Mouse (Mus musculus) layer of hippocampus, adult 9-11 months (tissue): ENCODE data around the gene Slbp.

Source experiments
- DNase-seq: peaks from one replicate; pipeline ENCODE4 v3.0.0; 2022

Gene Slbp

GRCm38 (mm10) chr5:33651921-33652782, at the start of gene Slbp:
Gene Slbp, minus strand, starts transcription at chr5:33652574.
- peak; percentile 97 for DNase-seq

GRCm38 (mm10) chr5:33701832-33702231, 49.5 kb upstream of the Slbp start:
- DNase-seq, result no peak

- no peak for DNase-seq
Measured at GRCm38 (mm10) chr5:33700010-33700409, 47.6 kb upstream of the Slbp start.

- no peak for DNase-seq
Measured at GRCm38 (mm10) chr5:33698669-33699068, 46.3 kb upstream of the Slbp start.

- peak; percentile 73 for DNase-seq
Measured at GRCm38 (mm10) chr5:33697947-33698512, 45.7 kb upstream of the Slbp start.

- no peak for DNase-seq
Measured at GRCm38 (mm10) chr5:33697534-33697933, 45.2 kb upstream of the Slbp start.

GRCm38 (mm10) chr5:33696430-33696829, 44.1 kb upstream of the Slbp start:
- DNase-seq, result no peak

GRCm38 (mm10) chr5:33695718-33696121, 43.3 kb upstream of the Slbp start:
- no peak for DNase-seq

- peak; percentile 48 for DNase-seq
Measured at GRCm38 (mm10) chr5:33694848-33695717, 42.7 kb upstream of the Slbp start.

- no peak for DNase-seq
Measured at GRCm38 (mm10) chr5:33694461-33694847, 42.1 kb upstream of the Slbp start.

- DNase-seq, result no peak
Measured at GRCm38 (mm10) chr5:33692393-33692792, 40.0 kb upstream of the Slbp start.

- no peak for DNase-seq
Measured at GRCm38 (mm10) chr5:33689852-33690645, 37.7 kb upstream of the Slbp start.

GRCm38 (mm10) chr5:33689221-33689844, 37.0 kb upstream of the Slbp start:
- DNase-seq, result no peak

GRCm38 (mm10) chr5:33688278-33689220, 36.2 kb upstream of the Slbp start:
- no peak for DNase-seq

- no peak for DNase-seq
Measured at GRCm38 (mm10) chr5:33687142-33687541, 34.8 kb upstream of the Slbp start.

- no peak for DNase-seq
Measured at GRCm38 (mm10) chr5:33684932-33685331, 32.6 kb upstream of the Slbp start.

GRCm38 (mm10) chr5:33683897-33684652, 31.7 kb upstream of the Slbp start:
- DNase-seq, result peak; percentile 42

- DNase-seq, result no peak
Measured at GRCm38 (mm10) chr5:33682963-33683362, 30.6 kb upstream of the Slbp start.

GRCm38 (mm10) chr5:33681611-33682388, 29.4 kb upstream of the Slbp start:
- no peak for DNase-seq
